Mouse (Mus musculus): Measurements from ENCODE around the gene Sertad2.

Sertad2 gene

GRCm38 (mm10) chr11:20549481-20549880 lies 6.4 kb downstream of the Sertad2 start:
- DNase-seq = no peak

DNA sequence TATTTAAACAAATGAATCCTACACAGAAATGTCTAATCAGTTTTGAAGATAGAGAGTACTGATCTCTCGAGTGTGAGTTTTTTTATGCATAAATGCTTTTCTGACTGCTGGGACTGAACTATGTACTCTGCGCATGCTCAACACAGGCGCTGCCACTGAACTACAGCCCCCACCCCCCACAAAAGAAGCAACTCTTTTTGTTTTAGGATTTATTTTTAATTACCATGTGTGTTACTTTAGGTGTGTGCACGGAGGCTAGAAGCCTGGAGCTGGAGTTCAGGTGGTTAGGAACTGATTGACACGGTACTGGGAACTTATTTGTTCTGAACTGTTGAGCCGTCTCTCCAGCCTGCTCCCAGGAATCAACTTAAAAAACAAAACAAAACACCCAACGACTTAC lies 7.1 kb downstream of the Sertad2 start:
- peak in 1 of 2 experiments; percentile 24 for DNase-seq

GRCm38 (mm10) chr11:20552059-20552458 lies 9.0 kb downstream of the Sertad2 start:
- no peak for DNase-seq

DNA sequence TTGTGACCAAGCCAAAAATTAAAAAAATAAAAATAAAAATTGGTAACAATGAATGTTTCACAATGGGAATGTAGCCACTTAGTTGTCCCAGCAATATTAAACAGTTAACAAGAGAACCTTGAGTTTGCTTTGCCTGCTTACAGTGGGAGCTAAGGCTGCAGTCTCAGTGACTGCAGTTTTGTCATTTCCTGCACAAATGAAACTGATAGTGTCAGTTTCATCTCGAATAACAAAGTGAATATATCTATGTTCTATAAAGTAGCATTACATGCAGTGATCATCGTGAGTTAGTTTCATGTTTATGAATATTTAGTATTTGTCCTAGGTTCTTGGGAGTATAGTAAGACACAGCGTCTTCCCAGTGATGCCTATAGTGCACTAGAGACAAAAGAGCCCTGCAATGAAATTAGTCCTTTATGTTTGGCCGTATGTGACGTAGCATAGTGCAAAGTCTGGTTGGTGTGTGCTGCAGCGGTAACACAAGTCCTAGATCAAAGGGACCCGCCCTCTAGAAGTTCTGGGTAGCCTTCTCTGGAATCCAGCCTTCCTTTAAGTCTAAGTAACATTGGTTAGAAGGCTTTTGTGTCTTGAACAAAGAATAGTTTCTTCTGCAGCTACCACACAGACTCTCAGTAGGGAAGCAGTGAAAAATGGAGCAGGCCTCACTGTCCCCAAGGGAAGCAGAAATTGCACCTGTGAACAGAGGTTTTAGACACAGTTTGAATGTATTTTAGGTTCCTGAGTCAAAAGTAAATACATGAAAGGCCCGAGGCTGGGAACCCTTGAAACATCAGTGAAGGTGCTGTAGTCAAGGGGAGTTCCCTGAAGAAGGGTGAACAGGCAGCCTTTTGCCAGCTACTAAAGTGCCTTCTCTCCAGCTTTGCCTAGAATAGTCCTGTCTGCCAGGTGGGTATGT lies 10.0 kb downstream of the Sertad2 start:
- DNase-seq = no peak

GRCm38 (mm10) chr11:20555651-20556050 lies 12.6 kb downstream of the Sertad2 start:
- DNase-seq = no peak

- DNase-seq = no peak
Observed at GRCm38 (mm10) chr11:20556163-20556911, 13.3 kb downstream of the Sertad2 start.

DNA sequence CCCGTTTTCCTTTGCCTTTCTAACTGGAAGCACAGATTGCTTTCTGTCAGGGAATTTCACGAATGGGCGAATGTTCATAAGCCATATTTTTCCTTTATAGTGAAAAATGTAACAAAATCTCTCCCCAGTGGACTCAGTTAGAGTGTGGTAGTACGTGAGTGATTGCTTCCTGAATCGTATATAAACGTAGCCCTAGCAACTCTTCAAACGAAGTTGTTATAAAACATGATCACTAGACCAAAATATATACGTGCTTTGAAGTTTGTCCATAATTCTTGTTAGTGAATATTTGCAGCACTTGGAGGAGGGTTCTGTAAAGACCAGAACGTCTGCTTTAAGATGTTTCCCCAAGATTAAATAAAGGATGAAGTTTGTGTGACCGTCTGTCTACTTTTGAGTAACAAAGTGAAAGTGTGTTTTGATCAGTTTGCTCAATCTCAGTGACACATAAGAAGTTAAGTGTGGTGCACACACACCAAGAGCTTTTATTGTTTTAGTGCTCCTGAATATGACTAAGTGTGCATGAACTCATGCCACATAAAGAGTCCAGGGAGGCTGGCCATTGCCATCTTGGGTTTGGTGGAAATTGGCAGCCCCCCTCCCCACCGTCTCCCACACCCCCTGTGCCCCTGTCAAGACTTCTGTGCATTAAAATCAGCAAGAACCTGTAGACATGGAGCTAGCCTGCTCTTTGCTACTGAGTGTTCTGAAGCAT lies 16.3 kb downstream of the Sertad2 start:
- DNase-seq = no peak

GRCm38 (mm10) chr11:20559951-20560642 lies 17.0 kb downstream of the Sertad2 start:
- no peak for DNase-seq

DNA sequence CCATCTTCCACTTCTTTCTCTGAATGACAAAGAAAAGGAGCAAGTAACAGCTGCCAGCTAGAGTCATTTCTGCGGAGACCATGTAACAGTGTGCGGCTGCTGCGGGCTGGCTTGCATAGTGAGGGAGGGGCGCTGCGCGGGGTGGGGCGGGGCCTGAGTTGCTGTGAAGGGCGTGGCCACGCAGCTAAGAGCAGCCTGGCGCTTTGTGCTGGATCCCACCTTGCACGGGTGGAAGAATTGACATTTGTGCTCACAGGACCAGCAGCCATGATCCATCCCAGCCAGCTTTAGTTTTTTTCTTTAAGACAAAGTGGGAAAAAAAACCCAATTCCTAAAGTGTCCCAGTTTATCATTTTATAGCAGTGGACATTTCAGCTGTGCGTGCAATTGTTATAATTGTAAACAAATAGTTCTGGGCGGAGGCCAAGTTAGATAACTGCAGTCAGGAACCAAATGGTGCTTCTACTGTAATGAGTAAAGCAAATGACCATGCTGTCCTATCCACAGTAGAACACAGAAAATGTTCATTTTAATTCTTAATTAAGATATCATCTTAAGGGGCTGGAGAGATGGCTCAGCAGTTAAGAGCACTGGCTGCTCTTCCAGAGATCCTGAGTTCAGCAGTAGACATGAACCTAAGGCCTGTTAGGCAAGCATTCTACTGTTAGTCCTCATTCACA lies 18.4 kb downstream of the Sertad2 start:
- peak; percentile 79 to 83 for DNase-seq

- no peak for DNase-seq
Observed at GRCm38 (mm10) chr11:20565057-20565456, 22.0 kb downstream of the Sertad2 start.

DNA sequence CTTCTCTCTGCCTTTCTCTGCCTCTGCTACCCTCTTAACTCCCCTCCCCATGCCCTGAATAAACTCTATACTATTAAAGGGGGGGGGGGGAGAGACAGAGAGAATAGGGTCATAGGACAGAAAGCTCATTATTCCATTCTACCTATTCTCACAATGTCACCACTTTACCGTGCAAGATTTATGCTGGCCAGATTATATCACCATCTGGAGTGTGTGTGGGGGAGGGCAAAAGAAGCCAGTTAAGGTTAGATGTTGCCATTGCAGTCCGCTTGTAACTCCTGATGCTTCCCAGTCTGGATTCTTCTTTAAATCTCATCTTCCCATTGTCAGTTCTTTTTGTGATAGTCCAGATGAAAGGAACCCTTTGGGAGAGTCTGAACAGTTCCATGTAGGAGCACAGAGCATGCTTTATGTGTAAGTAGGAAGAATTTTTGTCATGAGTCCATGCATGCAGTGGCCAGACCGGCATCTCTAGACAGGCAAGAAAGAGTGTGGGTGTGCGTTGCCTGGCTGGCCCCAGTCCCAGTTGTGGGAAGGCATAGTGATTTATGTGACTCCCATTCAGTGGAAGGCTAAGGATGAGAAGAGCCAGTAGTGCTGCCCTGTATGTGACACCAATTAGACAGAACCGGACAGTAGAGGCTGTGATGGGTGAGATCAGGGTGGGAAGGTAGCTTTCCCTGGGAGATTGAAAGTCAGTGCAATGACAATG lies 28.8 kb downstream of the Sertad2 start:
- DNase-seq = peak; percentile 45 to 63

GRCm38 (mm10) chr11:20576046-20576635 lies 33.1 kb downstream of the Sertad2 start:
- DNase-seq = no peak

DNA sequence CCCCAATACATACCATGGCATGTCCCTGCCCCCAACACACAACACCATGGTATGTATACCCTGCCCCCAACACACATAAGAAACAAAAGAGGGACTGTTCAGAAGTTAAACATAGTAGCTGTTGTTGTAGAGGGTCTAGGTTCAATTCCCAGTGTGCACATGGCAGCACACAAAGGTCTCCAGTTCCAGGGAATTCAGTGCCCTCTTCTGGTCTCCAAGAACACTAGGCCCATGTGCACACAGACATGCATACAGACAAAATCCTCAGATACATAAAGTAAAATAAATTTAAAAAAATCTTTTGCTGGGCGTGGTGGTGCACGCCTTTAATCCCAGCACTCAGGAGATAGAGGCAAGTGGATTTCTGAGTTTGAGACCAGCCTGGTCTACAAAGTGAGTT lies 39.7 kb downstream of the Sertad2 start:
- no peak for DNase-seq

DNA sequence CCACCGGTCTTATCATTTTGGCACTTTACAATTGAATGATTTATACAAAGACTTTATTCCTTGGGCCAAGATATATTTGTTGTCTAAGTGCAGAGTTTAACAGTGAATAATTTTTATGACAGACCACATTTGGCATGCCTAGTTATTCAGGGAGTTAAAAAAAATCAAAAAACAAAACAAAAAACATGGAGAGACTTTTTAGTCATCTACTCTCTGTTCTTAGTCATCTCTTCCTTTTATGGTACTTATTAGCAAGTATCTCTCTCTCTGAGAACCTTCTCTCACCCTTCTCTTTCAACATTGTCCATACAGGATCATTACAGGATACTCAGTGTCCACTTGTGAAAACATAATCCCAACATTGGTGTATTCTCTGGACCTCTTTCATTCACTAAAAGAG lies 42.2 kb downstream of the Sertad2 start:
- DNase-seq = no peak

GRCm38 (mm10) chr11:20586180-20586579 lies 43.1 kb downstream of the Sertad2 start:
- no peak for DNase-seq

- DNase-seq = peak; percentile 22 to 34
Observed at GRCm38 (mm10) chr11:20589393-20589792, 46.3 kb downstream of the Sertad2 start.

- peak; percentile 37 to 40 for DNase-seq
Observed at GRCm38 (mm10) chr11:20592010-20592409, 49.0 kb downstream of the Sertad2 start.

- peak in 1 of 2 experiments; percentile 37 for DNase-seq
Observed at GRCm38 (mm10) chr11:20594229-20595201, 51.5 kb downstream of the Sertad2 start.

DNA sequence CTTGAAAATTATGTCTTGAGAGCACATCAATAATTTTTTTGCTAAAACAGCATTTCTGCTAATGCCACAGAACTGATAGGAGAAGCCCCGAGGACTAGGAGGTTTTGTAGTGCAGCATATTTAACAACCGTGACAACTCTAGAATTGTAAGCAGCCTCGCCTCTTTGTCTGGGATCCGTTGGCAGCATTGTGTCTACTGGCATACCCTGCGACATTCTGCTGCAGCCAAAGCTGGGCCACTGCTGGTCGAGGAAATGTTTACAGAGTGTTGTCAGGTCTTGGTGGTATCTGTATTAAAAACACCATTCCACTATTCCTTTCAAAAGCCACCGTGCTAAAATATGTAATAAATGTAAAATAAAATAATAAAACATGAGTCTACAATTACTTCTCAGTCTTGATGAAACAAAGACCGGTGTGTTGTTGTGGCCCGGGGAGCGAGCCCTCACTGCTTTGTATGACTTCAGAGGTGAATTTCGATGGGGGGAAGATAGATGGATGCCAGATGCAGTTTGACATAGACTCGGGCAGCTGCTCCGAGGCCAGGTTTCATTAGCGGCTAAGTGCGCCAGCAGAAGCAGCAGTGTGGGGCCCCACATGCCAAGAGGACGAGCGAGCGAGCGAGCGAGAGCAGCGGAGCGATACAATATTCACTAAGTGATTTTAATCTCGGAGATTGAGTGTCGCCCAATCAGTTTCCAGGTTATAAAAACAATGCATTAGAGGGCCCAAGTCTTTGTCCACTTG lies 60.2 kb downstream of the Sertad2 start:
- DNase-seq = peak in 1 of 2 experiments; percentile 38
